10 mouse cellular contexts compared by ENCODE assay signal in genomic region chr2:153583641-153584049, GRCm38 (mm10). TPM values are rescaled to one million over a fixed set of nuclear protein-coding genes. Genes with fewer than 3 reads are reported as not detected.
DNase-seq lines count a peak whose midpoint lies in the region; ATAC-seq lines count a peak whose summit lies in the region.
"Had no signal": no experiment of that assay in that cellular context is flagged by ENCODE, and none has a peak within 500 bp of the region (broad histone marks: within the 10 kb centered on the region; RNA-seq: fewer than 3 reads in every experiment).

No protein-coding gene starts in this region.

- H3K9me3 ChIP-seq in midbrain, embryonic 10.5 days (replicated peaks), result no peaks in the 10 kb centered on the region
- H3K9me3 ChIP-seq in midbrain, embryonic 15.5 days, result no peaks in the 10 kb centered on the region
- no peaks in the 10 kb centered on the region for H3K9me3 ChIP-seq in intestine, embryonic 14.5 days (ENCODE audit: control insufficient read depth, low read length)
- H3K9me3 ChIP-seq in kidney, embryonic 16.5 days (ENCODE audit: low read length), result no peaks in the 10 kb centered on the region
- H3K9me3 ChIP-seq: neural tube, embryonic 12.5 days had no signal

- no peak overlapping the region for H3K4me2 ChIP-seq in midbrain, embryonic 15.5 days
- no peak overlapping the region for H3K4me2 ChIP-seq in intestine, embryonic 14.5 days (ENCODE audit: low read length)
- H3K4me2 ChIP-seq in kidney, embryonic 16.5 days (replicated peaks; ENCODE audit: low read depth, low read length), result no peak overlapping the region
- H3K4me2 ChIP-seq: neural tube, embryonic 12.5 days had no signal

- no peak for DNase-seq in midbrain, embryonic 10.5 days (ENCODE audit: low spot score)
- peak; percentile 58 for DNase-seq in ZHBTc4 (ENCODE audit: low read depth, low spot score)
- DNase-seq in intestine, embryonic 14.5 days (ENCODE audit: low spot score), result no peak
- DNase-seq in lung, postnatal 36 days, result no peak
- DNase-seq in adrenal gland, adult 18-20 months (ENCODE audit: low spot score in 2 of 2), result no peak
- DNase-seq: lung, postnatal 14 days had no signal

- H3K27ac ChIP-seq in midbrain, embryonic 10.5 days (replicated peaks), result peak overlapping the region; percentile 71
- no peak overlapping the region for H3K27ac ChIP-seq in midbrain, embryonic 15.5 days
- no peak overlapping the region for H3K27ac ChIP-seq in intestine, embryonic 14.5 days (ENCODE audit: low read depth)
- H3K27ac ChIP-seq in kidney, embryonic 16.5 days (ENCODE audit: low read length), result no peak overlapping the region
- H3K27ac ChIP-seq: neural tube, embryonic 12.5 days had no signal

- no peak for ATAC-seq in midbrain, embryonic 15.5 days (replicated peaks)
- 0 out of 2 replicates have a peak, but pooled peaks have one; percentile 29 for ATAC-seq in intestine, embryonic 14.5 days (replicated peaks; ENCODE audit: low FRiP score, low TSS enrichment, low read depth)
- ATAC-seq in megakaryocyte, adult 5-6 weeks (ENCODE audit: poor library complexity, severe bottlenecking), result peak; percentile 33; the same call in 1 of the 2 replicates
- no peak for ATAC-seq in kidney, embryonic 16.5 days (ENCODE audit: low FRiP score, low TSS enrichment)

- 45% methylated on average over 14 of the region's 14 CpGs for WGBS in midbrain, embryonic 10.5 days
- 51% methylated on average over 13 of the region's 14 CpGs for WGBS in midbrain, embryonic 15.5 days
- 54% methylated on average over 14 of the region's 14 CpGs for WGBS in intestine, embryonic 14.5 days
- WGBS in kidney, embryonic 16.5 days, result 59% methylated on average over 14 of the region's 14 CpGs

- H3K4me3 ChIP-seq in midbrain, embryonic 10.5 days, result no peak overlapping the region
- no peak overlapping the region for H3K4me3 ChIP-seq in midbrain, embryonic 15.5 days
- no peak overlapping the region for H3K4me3 ChIP-seq in intestine, embryonic 14.5 days (ENCODE audit: low read depth, low read length)
- H3K4me3 ChIP-seq in kidney, embryonic 16.5 days (ENCODE audit: low read length), result no peak overlapping the region
- H3K4me3 ChIP-seq: neural tube, embryonic 12.5 days had no signal

- no peak overlapping the region for H3K9ac ChIP-seq in midbrain, embryonic 15.5 days
- no peak overlapping the region for H3K9ac ChIP-seq in intestine, embryonic 14.5 days (ENCODE audit: low read length)
- H3K9ac ChIP-seq in kidney, embryonic 16.5 days (replicated peaks; ENCODE audit: low read length), result no peak overlapping the region
- H3K9ac ChIP-seq: neural tube, embryonic 12.5 days had no signal

- no peaks in the 10 kb centered on the region for H3K36me3 ChIP-seq in midbrain, embryonic 10.5 days
- H3K36me3 ChIP-seq in midbrain, embryonic 15.5 days (replicated peaks), result no peaks in the 10 kb centered on the region
- H3K36me3 ChIP-seq in intestine, embryonic 14.5 days (ENCODE audit: control insufficient read depth, insufficient read depth, low read length), result no peaks in the 10 kb centered on the region
- no peaks in the 10 kb centered on the region for H3K36me3 ChIP-seq in kidney, embryonic 16.5 days (ENCODE audit: insufficient read depth, low read length)
- H3K36me3 ChIP-seq: neural tube, embryonic 12.5 days had no signal

- H3K4me1 ChIP-seq in midbrain, embryonic 10.5 days, result peaks cover 38% of the 10 kb centered on the region
- peaks cover 6% of the 10 kb centered on the region for H3K4me1 ChIP-seq in midbrain, embryonic 15.5 days
- H3K4me1 ChIP-seq in intestine, embryonic 14.5 days (replicated peaks; ENCODE audit: control insufficient read depth, insufficient read depth, low read length), result 0 out of 2 replicates have a peak, but pooled peaks cover 2% of the 10 kb centered on the region
- H3K4me1 ChIP-seq in kidney, embryonic 16.5 days (ENCODE audit: insufficient read depth, low read length), result peaks cover 12% of the 10 kb centered on the region

- H3K27me3 ChIP-seq in midbrain, embryonic 10.5 days (ENCODE audit: low read depth, poor library complexity, severe bottlenecking), result peaks cover 26% of the 10 kb centered on the region
- no peaks in the 10 kb centered on the region; the same call in 1 of the 2 replicates for H3K27me3 ChIP-seq in midbrain, embryonic 15.5 days (replicated peaks)
- H3K27me3 ChIP-seq in intestine, embryonic 14.5 days (replicated peaks; ENCODE audit: control insufficient read depth, insufficient read depth, low read length), result no peaks in the 10 kb centered on the region
- H3K27me3 ChIP-seq in kidney, embryonic 16.5 days (ENCODE audit: insufficient read depth, low read length), result no peaks in the 10 kb centered on the region
- H3K27me3 ChIP-seq: neural tube, embryonic 12.5 days had no signal

RNA-seq across cellular contexts. Expression of gene Commd7, which starts 48.9 kb away (rescaled TPM):
- 69.7 and 70.5 TPM in 2 replicates for polyA plus RNA-seq in midbrain, embryonic 10.5 days (2016; fragmentation: Nextera tagmentation; extraction: Ambion mirVana)
- 94.9 and 98.5 TPM in 2 replicates for polyA plus RNA-seq in midbrain, embryonic 15.5 days (2015; fragmentation: Nextera tagmentation; extraction: Ambion mirVana)
- 67.0 and 76.6 TPM in 2 replicates for polyA plus RNA-seq in intestine, embryonic 14.5 days (2014; fragmentation: Nextera tagmentation; extraction: Ambion mirVana)
- 41.6 and 47.2 TPM in 2 replicates for total RNA-seq in megakaryocyte, adult 5-6 weeks (2015)
- total RNA-seq in megakaryocyte, adult 5-6 weeks (2017), result 30.3 and 34.1 TPM in 2 replicates
- total RNA-seq in adrenal gland, adult 18-20 months (2021), result 10 to 100 TPM; 28.5 to 40.5 TPM
- polyA plus RNA-seq in kidney, embryonic 16.5 days (2015; fragmentation: Nextera tagmentation; extraction: Ambion mirVana), result 84.2 and 87.4 TPM in 2 replicates

RNA-seq across cellular contexts. Expression of gene Nol4l, which starts 53.9 kb away (rescaled TPM):
- polyA plus RNA-seq in midbrain, embryonic 10.5 days (2016; fragmentation: Nextera tagmentation; extraction: Ambion mirVana), result 12.8 and 16.8 TPM in 2 replicates
- 50.8 and 54.6 TPM in 2 replicates for polyA plus RNA-seq in midbrain, embryonic 15.5 days (2015; fragmentation: Nextera tagmentation; extraction: Ambion mirVana)
- 26.4 and 27.9 TPM in 2 replicates for polyA plus RNA-seq in intestine, embryonic 14.5 days (2014; fragmentation: Nextera tagmentation; extraction: Ambion mirVana)
- 1.2 and 2.1 TPM in 2 replicates for total RNA-seq in megakaryocyte, adult 5-6 weeks (2015)
- 0.20 and 0.62 TPM in 2 replicates for total RNA-seq in megakaryocyte, adult 5-6 weeks (2017)
- total RNA-seq in adrenal gland, adult 18-20 months (2021), result 10 to 100 TPM in 1 of 2 experiments, 1 to 10 TPM in 1; 9.4 to 13.2 TPM
- polyA plus RNA-seq in kidney, embryonic 16.5 days (2015; fragmentation: Nextera tagmentation; extraction: Ambion mirVana), result 13.8 and 17.1 TPM in 2 replicates

Comparison
In these comparisons a context has a peak if more than half of its experiments do, and no peak if none do; other contexts are left out.
1. ATAC-seq: peak in intestine, embryonic 14.5 days (single experiment) and megakaryocyte, adult 5-6 weeks (single experiment); none in midbrain, embryonic 15.5 days (single experiment) and kidney, embryonic 16.5 days (single experiment).